Mouse (Mus musculus) left cerebral cortex, adult 9 months (tissue): ENCODE results near the gene Cr2.
"Not testable (repeated sequence)": the region's sequence is repeated elsewhere in the genome, so short reads cannot be mapped to it uniquely, and the experiment has no call there.

Source experiments
- DNase-seq, 2 experiments: peaks; one replicate each; pipeline ENCODE4 v3.0.0; 2022; ENCODE audit warnings: low spot score in 2 of 2

The Cr2 gene

GRCm38 (mm10) chr1:195175980-195176931 lies at the start of gene Cr2:
Cr2 (minus strand) TSS chr1:195176716.
- peak in 1 of 2 experiments; percentile 43 for DNase-seq

DNA sequence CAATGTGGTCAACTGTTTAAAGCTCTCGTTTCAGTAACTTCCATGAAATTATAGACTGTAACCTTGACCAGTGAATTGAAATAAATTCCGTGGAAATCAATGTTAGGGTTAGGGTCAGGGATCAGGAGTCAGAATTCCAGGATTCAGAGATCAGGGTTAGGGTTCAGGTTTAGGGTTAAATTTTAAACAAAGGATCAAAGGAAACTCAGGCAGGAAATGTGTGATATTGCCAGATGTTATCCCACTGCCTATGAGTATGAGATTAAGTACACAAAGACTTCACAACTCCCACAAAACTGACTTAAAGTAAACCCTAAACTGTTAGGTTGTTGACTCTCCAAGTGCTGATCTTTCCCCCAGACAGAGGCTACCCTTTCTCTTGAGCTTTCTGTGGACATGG lies 45.3 kb upstream of the Cr2 start:
- no peak for DNase-seq

DNA sequence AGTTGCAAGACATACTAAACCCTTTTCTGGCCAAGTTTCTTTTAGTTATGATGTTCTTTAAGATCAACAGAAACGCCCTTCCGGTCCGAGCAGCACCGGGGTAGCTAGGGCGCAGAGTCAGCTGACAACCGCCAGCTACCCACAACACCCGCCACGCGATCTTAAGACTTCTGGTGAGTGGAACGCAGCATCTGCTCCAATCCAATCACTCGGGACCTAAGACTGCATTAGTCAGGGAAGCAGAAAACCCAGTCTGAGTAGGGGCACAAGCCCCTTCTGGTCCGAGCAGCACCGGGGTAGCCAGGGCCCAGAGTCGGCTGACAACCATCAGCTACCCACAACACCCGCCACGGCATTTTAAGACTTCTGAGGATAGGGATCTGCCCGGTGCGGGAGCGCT lies 36.3 kb upstream of the Cr2 start:
- not testable (repeated sequence) for DNase-seq

GRCm38 (mm10) chr1:195184746-195185145 lies 8.2 kb upstream of the Cr2 start:
- no peak for DNase-seq

GRCm38 (mm10) chr1:195164996-195165755 lies 11.3 kb downstream of the Cr2 start:
- no peak for DNase-seq

GRCm38 (mm10) chr1:195132070-195132469 lies 44.4 kb downstream of the Cr2 start:
- no peak for DNase-seq

DNA sequence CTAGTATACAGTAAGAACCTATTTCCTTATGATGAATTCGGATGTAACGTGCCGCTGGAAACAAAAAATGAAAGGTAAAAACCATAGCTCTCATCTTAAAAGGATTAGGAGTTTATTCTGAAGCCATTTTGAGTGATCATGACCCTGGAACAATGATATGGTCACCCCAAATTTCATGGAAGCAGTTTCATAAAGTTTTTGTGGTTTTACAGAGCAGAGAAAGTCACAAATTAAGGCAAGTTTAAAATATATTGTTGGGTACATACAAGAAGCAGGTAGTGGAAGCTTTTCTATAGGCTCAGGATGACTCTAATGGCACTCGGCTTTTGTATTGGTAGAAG lies 44.9 kb downstream of the Cr2 start:
- DNase-seq = no peak

GRCm38 (mm10) chr1:195130953-195131674 lies 45.4 kb downstream of the Cr2 start, which contains the start of gene Cr1l:
Cr1l (minus strand) TSS chr1:195131586.
- peak; percentile 67 to 87 for DNase-seq

DNA sequence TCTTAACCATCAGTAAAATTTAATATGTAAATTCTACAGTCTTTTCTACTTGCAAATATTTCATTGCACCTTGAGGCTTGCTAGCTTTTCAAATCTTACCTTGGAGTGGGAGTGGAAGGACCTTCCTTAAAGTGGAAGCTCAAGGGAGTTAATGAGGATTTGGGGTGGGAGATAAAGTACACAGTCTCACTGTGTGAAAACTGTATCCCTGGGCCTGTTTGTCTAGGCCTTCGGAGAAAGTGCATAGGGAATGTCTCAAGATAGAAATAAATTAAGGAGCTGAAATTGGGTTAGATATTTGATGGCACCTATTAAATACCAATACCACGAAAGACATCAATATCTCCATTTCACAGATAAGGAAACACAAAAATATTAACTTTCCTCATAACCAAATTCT lies 46.0 kb downstream of the Cr2 start:
- no peak for DNase-seq

GRCm38 (mm10) chr1:195129867-195130266 lies 46.6 kb downstream of the Cr2 start:
- DNase-seq = no peak

- no peak for DNase-seq
Observed at GRCm38 (mm10) chr1:195114414-195114813, 62.1 kb downstream of the Cr2 start.

- DNase-seq = no peak
Observed at GRCm38 (mm10) chr1:195113621-195114020, 62.9 kb downstream of the Cr2 start.

- DNase-seq = no peak
Observed at GRCm38 (mm10) chr1:195100693-195101092, 75.8 kb downstream of the Cr2 start.

DNA sequence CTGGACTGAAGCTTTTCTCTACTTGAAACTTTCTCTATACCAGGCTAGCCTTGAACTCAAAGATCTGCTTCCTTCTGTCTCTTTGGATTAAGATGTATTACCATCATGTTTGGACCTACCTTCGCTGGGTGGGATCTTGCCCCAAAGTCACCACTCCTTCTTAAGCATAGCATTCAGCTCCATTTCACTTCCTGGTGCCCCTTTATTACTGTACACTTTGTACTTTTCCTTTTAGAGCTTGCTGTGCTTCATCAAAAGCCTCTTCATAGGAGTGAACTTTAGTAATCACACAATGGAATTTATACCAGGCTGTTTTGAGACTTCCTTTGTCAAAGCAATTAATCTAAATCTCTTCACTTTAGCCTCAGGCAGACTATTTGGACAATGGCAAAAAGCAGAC lies 78.5 kb downstream of the Cr2 start:
- no peak for DNase-seq

DNA sequence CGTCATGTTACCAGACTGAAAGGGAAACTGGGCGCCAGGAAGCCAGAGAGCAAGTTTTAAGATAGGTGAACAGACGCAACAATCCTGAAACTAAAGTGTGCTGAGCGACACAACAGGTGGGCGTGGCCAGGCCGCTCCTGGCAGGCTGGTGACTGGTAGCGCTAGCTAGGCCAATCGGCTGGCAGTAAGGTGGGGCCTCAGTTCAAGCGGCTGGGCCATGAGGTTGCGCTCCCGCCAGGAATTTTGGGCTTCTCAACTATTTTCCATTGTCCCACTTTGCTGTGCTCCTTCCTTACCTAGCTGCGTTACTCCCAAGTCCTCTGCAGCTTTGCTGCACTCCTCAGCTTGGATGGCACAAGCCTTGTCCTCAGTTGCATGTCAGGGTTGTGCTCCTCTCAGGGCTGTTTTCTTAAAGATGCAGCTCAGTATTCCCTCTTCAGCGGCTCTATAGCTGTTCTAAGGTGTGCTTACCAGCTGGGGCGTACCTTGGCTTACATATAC lies 84.2 kb downstream of the Cr2 start, which contains the start of gene Cd46:
Gene Cd46, minus strand, starts transcription at position 30 of the 501 bp plus-strand sequence.
- no peak for DNase-seq

DNA sequence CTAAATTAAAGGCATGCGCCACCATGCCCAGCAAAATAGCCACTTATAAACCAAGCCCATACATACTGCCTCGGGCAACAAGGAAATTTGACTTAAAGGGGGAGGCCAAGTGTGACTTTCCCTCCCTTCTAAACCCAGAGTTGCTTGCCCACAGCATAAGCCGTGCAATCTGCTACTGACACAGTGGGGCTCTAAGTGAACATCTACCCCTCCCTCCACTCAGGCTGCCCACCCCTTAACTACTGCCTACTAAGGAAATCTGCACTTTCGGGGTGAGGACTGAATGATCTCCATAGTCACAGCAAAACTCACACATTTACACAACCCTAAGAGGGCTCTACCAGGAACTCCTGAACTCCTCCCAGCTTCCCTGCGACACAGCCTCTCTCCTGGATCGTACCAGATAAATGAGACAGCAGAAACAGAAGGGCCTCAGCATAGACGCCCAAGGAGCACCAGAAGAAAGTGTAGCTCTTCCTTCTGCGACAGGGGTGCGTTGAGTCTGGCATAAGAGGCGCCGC lies 84.8 kb downstream of the Cr2 start:
- DNase-seq = no peak
